Mouse (Mus musculus) stomach, embryonic 15.5 days (tissue): ENCODE results near the gene Jade1. TPM values are rescaled to one million over a fixed set of nuclear protein-coding genes. Genes with fewer than 3 reads are reported as not detected.
A peak's percentile ranks its signal among the peaks of the same experiment; 100 is the strongest.

ENCODE experiments used
- ATAC-seq: fragments of 200-750 bp; cut with Nextera tagmentation; 2 replicates; pipeline ENCODE4 v1.8.0; 2017; ENCODE audit warnings: low read depth, moderate number of reproducible peaks, moderate TSS enrichment; ENCODE audit not compliant: insufficient read depth, low FRiP score
- H3K27ac ChIP-seq: fragments of 300-500 bp; sonication (generic); 2 replicates; pipeline ENCODE4 v1.5.1; 2015; ENCODE audit warnings: mild to moderate bottlenecking, inconsistent platforms
- H3K27me3 ChIP-seq: fragments of 300-500 bp; sonication (generic); replicated peaks from 2 replicates; pipeline ENCODE4 v1.6.1; 2015; ENCODE audit warnings: inconsistent platforms
- H3K36me3 ChIP-seq: fragments of 300-500 bp; sonication (generic); 2 replicates; pipeline ENCODE4 v1.6.1; 2015; ENCODE audit warnings: inconsistent platforms
- H3K4me1 ChIP-seq: fragments of 300-500 bp; sonication (generic); 2 replicates; pipeline ENCODE4 v1.6.1; 2015; ENCODE audit warnings: inconsistent platforms
- H3K4me2 ChIP-seq: fragments of 300-500 bp; sonication (generic); 2 replicates; pipeline ENCODE4 v1.6.1; 2015; ENCODE audit warnings: mild to moderate bottlenecking, inconsistent platforms
- H3K4me3 ChIP-seq: fragments of 300-500 bp; sonication (generic); replicated peaks from 2 replicates; pipeline ENCODE4 v1.5.1; 2015; ENCODE audit warnings: inconsistent platforms
- H3K9ac ChIP-seq: fragments of 300-500 bp; sonication (generic); 2 replicates; pipeline ENCODE4 v1.6.1; 2015; ENCODE audit warnings: inconsistent platforms
- H3K9me3 ChIP-seq: fragments of 300-500 bp; sonication (generic); 2 replicates; pipeline ENCODE4 v1.6.1; 2016; ENCODE audit warnings: inconsistent platforms
- WGBS: fragments of 180-500 bp; shearing (Covaris S2); methylation state at CpG from one replicate; pipeline ENCODE4 v1.1.7; 2015; 5-methylcytosine and 5-hydroxymethylcytosine counted together
- polyA plus RNA-seq: library from polyadenylated mRNA; unstranded; fragments of >200 nt; fragmentation: Nextera tagmentation; extraction: Ambion mirVana; gene quantifications from 2 replicates; pipeline ENCODE4 v1.2.1, GENCODE M21; 2015

The Jade1 gene
- polyA plus RNA-seq, 1 experiment from 2014 or later = 17.0 TPM

DNA sequence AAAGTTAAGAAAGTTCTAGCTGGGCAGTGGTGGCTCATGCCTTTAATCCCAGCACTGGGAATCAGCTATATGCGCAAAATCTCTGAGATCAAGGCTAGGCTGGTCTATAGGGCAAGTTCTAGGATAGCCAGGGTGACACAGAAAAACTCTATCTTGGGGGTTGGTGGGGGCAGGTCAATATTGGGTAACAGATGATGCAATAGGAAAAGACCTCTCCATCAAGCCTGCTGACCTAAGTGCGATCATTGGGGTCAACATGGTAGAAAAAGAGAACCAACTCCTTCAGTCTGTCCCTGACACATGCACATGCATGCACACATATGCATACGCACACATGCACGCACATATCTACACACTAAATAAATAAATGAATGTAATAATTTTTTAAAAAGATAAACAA is 32.1 kb upstream of the Jade1 start:
- H3K27ac ChIP-seq = no peak overlapping the region

GRCm38 (mm10) chr3:41528291-41528969 is 27.1 kb upstream of the Jade1 start:
- Histone ChIP-seq H3K4me1 (peaks cover 4% of the 10 kb centered on the region; the same call in 1 of the 2 replicates), H3K27me3 (no peaks in the 10 kb centered on the region), H3K9ac (no peak overlapping the region), H3K4me2 (no peak overlapping the region), H3K36me3 (no peaks in the 10 kb centered on the region), H3K27ac (no peak overlapping the region), H3K4me3 (no peak overlapping the region), H3K9me3 (no peaks in the 10 kb centered on the region)
- ATAC-seq = no peak
- 98% methylated on average over 2 of the region's 2 CpGs for WGBS

More for the DNA sequence above, 32.1 kb upstream of the Jade1 start:
- ATAC-seq = 0 out of 2 replicates have a peak, but pooled peaks have one; percentile 27
- WGBS = 90% methylated on average over 4 of the region's 4 CpGs
- Histone ChIP-seq H3K36me3 (no peaks in the 10 kb centered on the region), H3K9ac (no peak overlapping the region), H3K9me3 (no peaks in the 10 kb centered on the region), H3K4me2 (no peak overlapping the region), H3K4me3 (no peak overlapping the region), H3K27me3 (no peaks in the 10 kb centered on the region), H3K4me1 (no peaks in the 10 kb centered on the region)

DNA sequence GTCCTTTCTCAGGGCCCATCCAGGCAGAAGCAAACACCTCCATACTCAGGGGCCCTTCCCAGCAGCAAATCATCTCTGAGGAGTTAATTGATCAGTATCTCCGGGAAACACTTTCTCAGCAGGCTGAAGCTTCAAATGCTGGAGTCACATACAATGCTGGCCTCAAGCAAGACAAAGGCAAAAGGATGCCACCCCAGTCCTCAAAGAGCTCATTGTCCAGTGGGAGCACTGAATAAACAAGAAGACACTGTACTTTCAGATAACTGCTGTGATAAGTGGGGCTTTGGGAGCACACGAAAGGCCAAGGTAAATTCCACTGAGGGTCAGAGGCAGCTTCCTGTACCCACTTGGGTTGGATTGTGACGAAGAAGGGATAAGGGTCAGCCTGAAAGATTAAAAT is 25.4 kb upstream of the Jade1 start:
- H3K27me3 ChIP-seq = no peaks in the 10 kb centered on the region
- no peak overlapping the region for H3K9ac ChIP-seq
- peaks cover 4% of the 10 kb centered on the region; the same call in 1 of the 2 replicates for H3K4me1 ChIP-seq
- 68% methylated on average over 3 of the region's 3 CpGs for WGBS
- no peaks in the 10 kb centered on the region for H3K36me3 ChIP-seq
- no peaks in the 10 kb centered on the region for H3K9me3 ChIP-seq
- no peak for ATAC-seq
- no peak overlapping the region for H3K4me3 ChIP-seq
- H3K27ac ChIP-seq = no peak overlapping the region
- H3K4me2 ChIP-seq = no peak overlapping the region

GRCm38 (mm10) chr3:41531541-41531940 is 24.0 kb upstream of the Jade1 start:
- H3K9me3 ChIP-seq = no peaks in the 10 kb centered on the region
- H3K4me1 ChIP-seq = peaks cover 4% of the 10 kb centered on the region; the same call in 1 of the 2 replicates
- no peaks in the 10 kb centered on the region for H3K36me3 ChIP-seq
- H3K27ac ChIP-seq = no peak overlapping the region
- no peak overlapping the region for H3K9ac ChIP-seq
- ATAC-seq = no peak
- 18% methylated on average over 8 of the region's 8 CpGs for WGBS
- H3K4me2 ChIP-seq = peak overlapping the region; percentile 32; the same call in 1 of the 2 replicates
- no peaks in the 10 kb centered on the region for H3K27me3 ChIP-seq
- no peak overlapping the region for H3K4me3 ChIP-seq

DNA sequence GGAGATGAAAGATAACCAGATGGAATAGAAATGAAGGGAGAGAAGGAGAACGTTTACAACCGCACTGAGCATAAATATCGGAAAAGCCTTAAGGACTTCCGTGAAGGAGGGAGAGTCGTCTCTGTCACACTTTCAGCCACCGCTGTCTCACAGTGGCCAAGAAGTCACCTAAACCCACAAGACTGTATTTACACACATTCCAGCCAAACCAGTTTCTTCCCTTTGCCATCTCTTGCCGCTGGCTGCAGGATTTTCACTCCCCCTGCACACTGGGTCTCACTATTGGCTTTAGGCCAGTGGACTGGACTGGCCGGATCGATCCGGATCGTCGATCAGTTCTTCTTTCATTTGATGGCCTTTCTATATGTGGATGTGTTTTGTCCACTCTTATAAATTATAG is 23.4 kb upstream of the Jade1 start:
- H3K9ac ChIP-seq = no peak overlapping the region
- peak overlapping the region; percentile 32 for H3K4me2 ChIP-seq
- no peaks in the 10 kb centered on the region for H3K27me3 ChIP-seq
- H3K27ac ChIP-seq = no peak overlapping the region
- ATAC-seq = peak; percentile 58; the same call in 1 of the 2 replicates
- H3K36me3 ChIP-seq = no peaks in the 10 kb centered on the region
- H3K4me1 ChIP-seq = peaks cover 4% of the 10 kb centered on the region; the same call in 1 of the 2 replicates
- WGBS = 55% methylated on average over 12 of the region's 12 CpGs
- no peaks in the 10 kb centered on the region for H3K9me3 ChIP-seq
- H3K4me3 ChIP-seq = no peak overlapping the region

DNA sequence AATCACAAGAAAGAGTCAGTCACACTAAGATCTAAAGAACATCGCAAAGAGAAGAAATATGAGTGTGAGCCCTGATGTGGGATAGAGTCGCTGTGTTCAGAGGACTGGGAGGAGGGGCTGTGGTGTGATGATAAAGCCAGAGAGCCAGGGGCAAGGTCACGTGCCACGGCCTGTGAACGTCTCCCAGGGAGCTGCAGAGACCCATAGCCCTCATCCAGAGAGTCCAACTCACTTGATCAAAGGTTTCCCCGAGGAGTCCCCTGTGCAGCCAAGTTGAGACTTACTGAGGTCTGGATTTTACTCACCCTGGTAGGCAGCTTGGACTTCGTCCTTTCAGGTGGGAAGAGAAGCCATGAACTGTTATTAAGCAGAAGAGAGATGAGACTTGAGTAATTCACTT is 21.9 kb upstream of the Jade1 start:
- WGBS = 52% methylated on average over 7 of the region's 7 CpGs
- Histone ChIP-seq H3K9me3 (no peaks in the 10 kb centered on the region), H3K27ac (no peak overlapping the region), H3K4me1 (peaks cover 4% of the 10 kb centered on the region; the same call in 1 of the 2 replicates), H3K27me3 (no peaks in the 10 kb centered on the region), H3K4me2 (no peak overlapping the region), H3K4me3 (no peak overlapping the region), H3K36me3 (no peaks in the 10 kb centered on the region), H3K9ac (no peak overlapping the region)
- no peak for ATAC-seq

DNA sequence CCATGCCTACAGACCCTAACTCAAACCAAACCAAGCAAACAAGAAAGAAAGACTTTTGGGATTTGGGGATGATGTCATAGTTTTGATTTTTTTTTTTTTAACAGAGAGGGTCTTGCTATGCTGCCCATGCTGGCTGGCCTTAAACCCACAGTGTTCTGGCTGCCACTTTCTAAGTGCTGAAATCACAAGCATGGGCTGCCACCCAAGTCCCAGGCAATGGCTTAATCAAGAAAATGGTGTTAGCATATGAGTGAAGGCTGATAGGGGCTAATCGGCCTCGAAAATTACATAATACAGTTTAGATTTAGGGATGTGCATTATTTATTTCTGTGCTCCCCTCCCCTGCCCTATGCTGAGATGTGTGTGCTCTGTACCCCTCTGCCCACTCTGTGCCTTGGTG is 17.6 kb upstream of the Jade1 start:
- 77% methylated on average over 2 of the region's 2 CpGs for WGBS
- no peak for ATAC-seq
- H3K9me3 ChIP-seq = no peaks in the 10 kb centered on the region
- H3K27me3 ChIP-seq = no peaks in the 10 kb centered on the region
- no peak overlapping the region for H3K9ac ChIP-seq
- no peak overlapping the region for H3K4me3 ChIP-seq
- H3K4me2 ChIP-seq = no peak overlapping the region
- no peaks in the 10 kb centered on the region for H3K4me1 ChIP-seq
- H3K36me3 ChIP-seq = no peaks in the 10 kb centered on the region
- no peak overlapping the region for H3K27ac ChIP-seq

DNA sequence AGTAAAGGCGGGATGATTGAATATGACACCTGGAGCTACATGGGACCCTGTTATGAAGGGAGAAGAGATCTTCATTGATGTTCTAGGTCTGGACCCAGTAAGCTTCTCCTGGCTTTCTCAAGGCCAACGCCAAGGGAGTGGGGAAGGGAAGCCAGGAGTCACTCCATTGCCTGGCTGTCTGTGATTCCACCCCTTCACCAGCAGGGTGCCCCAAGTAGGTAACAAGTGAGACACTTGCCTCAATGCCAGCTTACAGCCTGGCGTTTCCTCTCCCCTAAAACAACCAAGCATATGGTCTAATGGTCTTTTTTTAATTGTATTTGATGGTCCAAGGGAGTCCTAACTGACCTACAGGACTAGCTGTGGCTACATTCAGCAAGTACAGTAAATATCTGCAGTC is 14.2 kb upstream of the Jade1 start:
- 84% methylated on average over 3 of the region's 3 CpGs for WGBS
- H3K9ac ChIP-seq = no peak overlapping the region
- no peak overlapping the region for H3K27ac ChIP-seq
- H3K4me2 ChIP-seq = no peak overlapping the region
- ATAC-seq = no peak
- no peaks in the 10 kb centered on the region for H3K36me3 ChIP-seq
- H3K4me3 ChIP-seq = no peak overlapping the region
- H3K9me3 ChIP-seq = no peaks in the 10 kb centered on the region
- H3K27me3 ChIP-seq = no peaks in the 10 kb centered on the region
- 0 out of 2 replicates have a peak, but pooled peaks cover 5% of the 10 kb centered on the region for H3K4me1 ChIP-seq

DNA sequence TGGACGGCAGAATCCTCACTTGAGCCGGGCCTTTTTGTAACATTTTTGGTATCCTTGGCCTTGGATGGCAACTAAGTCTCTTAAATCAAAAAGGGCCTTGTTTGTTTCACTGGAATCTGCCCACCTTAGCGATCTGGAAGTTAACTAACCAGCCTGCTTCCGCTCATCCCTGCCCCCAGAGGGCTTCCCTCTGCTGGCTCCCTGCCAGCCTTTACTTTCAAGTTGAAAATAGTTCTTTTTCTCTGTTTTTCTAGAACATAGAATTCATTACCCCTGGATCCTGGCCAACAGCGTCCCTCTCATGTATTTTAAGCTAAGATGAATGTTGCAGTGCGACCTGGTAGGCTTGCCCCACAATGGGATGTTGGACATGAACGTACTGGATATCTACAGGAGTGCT is 11.1 kb upstream of the Jade1 start:
- 0 out of 2 replicates have a peak, but pooled peaks cover 5% of the 10 kb centered on the region for H3K4me1 ChIP-seq
- WGBS = 35% methylated on average over 7 of the region's 7 CpGs
- no peak for ATAC-seq
- H3K9ac ChIP-seq = no peak overlapping the region
- no peak overlapping the region for H3K27ac ChIP-seq
- H3K36me3 ChIP-seq = no peaks in the 10 kb centered on the region
- H3K4me3 ChIP-seq = no peak overlapping the region
- no peaks in the 10 kb centered on the region for H3K27me3 ChIP-seq
- no peaks in the 10 kb centered on the region for H3K9me3 ChIP-seq
- no peak overlapping the region for H3K4me2 ChIP-seq

GRCm38 (mm10) chr3:41547289-41547688 is 8.2 kb upstream of the Jade1 start:
- no peaks in the 10 kb centered on the region for H3K27me3 ChIP-seq
- ATAC-seq = no peak
- H3K4me1 ChIP-seq = 0 out of 2 replicates have a peak, but pooled peaks cover 5% of the 10 kb centered on the region
- no peak overlapping the region for H3K9ac ChIP-seq
- H3K27ac ChIP-seq = no peak overlapping the region
- H3K36me3 ChIP-seq = no peaks in the 10 kb centered on the region
- 90% methylated on average over 5 of the region's 5 CpGs for WGBS
- no peak overlapping the region for H3K4me3 ChIP-seq
- no peak overlapping the region for H3K4me2 ChIP-seq
- H3K9me3 ChIP-seq = no peaks in the 10 kb centered on the region

GRCm38 (mm10) chr3:41548238-41548637 is 7.3 kb upstream of the Jade1 start:
- H3K9me3 ChIP-seq = no peaks in the 10 kb centered on the region
- H3K4me2 ChIP-seq = no peak overlapping the region
- 86% methylated on average over 4 of the region's 4 CpGs for WGBS
- H3K4me3 ChIP-seq = no peak overlapping the region
- H3K27ac ChIP-seq = no peak overlapping the region
- H3K36me3 ChIP-seq = no peaks in the 10 kb centered on the region
- ATAC-seq = no peak
- 0 out of 2 replicates have a peak, but pooled peaks cover 5% of the 10 kb centered on the region for H3K4me1 ChIP-seq
- H3K9ac ChIP-seq = no peak overlapping the region
- H3K27me3 ChIP-seq = no peaks in the 10 kb centered on the region

DNA sequence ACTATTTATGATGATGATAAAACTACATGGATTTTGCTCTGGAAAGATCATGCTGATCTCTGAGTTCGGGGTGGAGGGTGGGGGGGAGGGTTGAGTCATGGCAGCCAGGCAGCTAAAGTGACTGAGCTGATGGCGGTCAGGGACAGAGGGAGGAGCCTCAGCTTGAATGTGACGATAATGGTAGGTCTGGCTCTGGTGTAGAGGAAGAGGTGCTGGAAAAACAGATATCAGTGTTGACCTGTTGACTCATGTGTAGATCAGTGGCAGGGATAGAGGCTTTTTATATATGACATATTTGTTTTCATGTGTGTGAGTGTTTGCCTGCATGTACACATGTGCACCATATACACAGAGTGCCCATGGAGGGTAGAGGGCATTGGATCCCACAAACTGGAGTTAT is 3.9 kb upstream of the Jade1 start:
- no peak for ATAC-seq

More for the DNA sequence above, 3.9 kb upstream of the Jade1 start:
- WGBS = 68% methylated on average over 3 of the region's 3 CpGs
- no peak overlapping the region for H3K9ac ChIP-seq
- H3K4me1 ChIP-seq = no peaks in the 10 kb centered on the region
- no peak overlapping the region for H3K4me2 ChIP-seq
- H3K9me3 ChIP-seq = no peaks in the 10 kb centered on the region
- no peak overlapping the region for H3K27ac ChIP-seq
- H3K4me3 ChIP-seq = no peak overlapping the region
- no peaks in the 10 kb centered on the region for H3K27me3 ChIP-seq
- H3K36me3 ChIP-seq = no peaks in the 10 kb centered on the region
